Mouse (Mus musculus) forebrain, embryonic 15.5 days (tissue): Measurements from ENCODE around the gene Ebpl. TPM values are rescaled to one million over a fixed set of nuclear protein-coding genes. Genes with fewer than 3 reads are reported as not detected.

ENCODE experiments used
- ATAC-seq: fragments of 200-750 bp; cut with Nextera tagmentation; replicated peaks from 2 replicates; pipeline ENCODE4 v1.8.0; 2017; ENCODE audit warnings: mild to moderate bottlenecking, moderate TSS enrichment, moderate library complexity
- H3K27ac ChIP-seq: fragments of 300-500 bp; sonication (generic); replicated peaks from 2 replicates; pipeline ENCODE4 v1.5.1; 2015; ENCODE audit warnings: mild to moderate bottlenecking, inconsistent platforms
- H3K27me3 ChIP-seq: fragments of 300-500 bp; sonication (generic); 2 replicates; pipeline ENCODE4 v1.6.1; 2015; ENCODE audit warnings: inconsistent platforms
- H3K36me3 ChIP-seq: fragments of 300-500 bp; sonication (generic); 2 replicates; pipeline ENCODE4 v1.6.1; 2015; ENCODE audit warnings: mild to moderate bottlenecking, inconsistent platforms
- H3K4me1 ChIP-seq: fragments of 300-500 bp; sonication (generic); 2 replicates; pipeline ENCODE4 v1.6.1; 2015; ENCODE audit warnings: inconsistent platforms
- H3K4me2 ChIP-seq: fragments of 300-500 bp; sonication (generic); replicated peaks from 2 replicates; pipeline ENCODE4 v1.6.1; 2015; ENCODE audit warnings: mild to moderate bottlenecking, inconsistent platforms
- H3K4me3 ChIP-seq: fragments of 300-500 bp; sonication (generic); 2 replicates; pipeline ENCODE4 v1.5.1; 2015; ENCODE audit warnings: mild to moderate bottlenecking, inconsistent platforms
- H3K9ac ChIP-seq: fragments of 300-500 bp; sonication (generic); replicated peaks from 2 replicates; pipeline ENCODE4 v1.6.1; 2015; ENCODE audit warnings: mild to moderate bottlenecking, inconsistent platforms
- H3K9me3 ChIP-seq: fragments of 300-500 bp; sonication (generic); 2 replicates; pipeline ENCODE4 v1.6.1; 2016; ENCODE audit warnings: inconsistent platforms
- WGBS: fragments of 180-500 bp; shearing (Covaris S2); methylation state at CpG from one replicate; pipeline ENCODE4 v1.1.7; 2015; ENCODE audit warnings: mixed read lengths; 5-methylcytosine and 5-hydroxymethylcytosine counted together
- polyA plus RNA-seq: library from polyadenylated mRNA; unstranded; fragments of >200 nt; fragmentation: Nextera tagmentation; extraction: Ambion mirVana; gene quantifications from 2 replicates; pipeline ENCODE4 v1.2.1, GENCODE M21; 2015

Gene Ebpl
- polyA plus RNA-seq, 1 experiment from 2014 or later, result 11.1 TPM

DNA sequence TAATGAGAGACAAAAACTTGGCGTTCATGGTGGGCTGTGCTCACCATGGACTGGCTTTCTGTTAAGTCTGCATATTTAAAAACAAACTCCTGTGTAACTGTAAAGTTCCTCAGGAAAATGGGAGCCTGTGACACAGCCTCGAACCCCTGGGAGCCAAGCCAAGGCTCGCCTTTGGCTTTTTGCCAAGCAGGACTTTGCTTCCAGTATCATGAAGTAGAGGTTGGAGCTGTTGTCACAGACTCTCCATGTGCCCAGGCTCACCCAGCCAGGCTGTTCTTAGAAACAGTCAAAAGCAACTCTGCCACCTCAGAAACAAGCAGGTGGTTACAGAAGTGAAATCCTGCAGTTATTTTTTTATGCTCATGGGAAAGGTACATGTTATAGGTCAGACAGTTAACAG lies 69.6 kb downstream of the Ebpl start:
- no peaks in the 10 kb centered on the region for H3K27me3 ChIP-seq
- no peak overlapping the region for H3K27ac ChIP-seq
- WGBS, result 35% methylated on average over 3 of the region's 3 CpGs
- no peak overlapping the region for H3K4me3 ChIP-seq
- H3K4me2 ChIP-seq, result no peak overlapping the region
- H3K9me3 ChIP-seq, result no peaks in the 10 kb centered on the region
- H3K36me3 ChIP-seq, result no peaks in the 10 kb centered on the region
- ATAC-seq, result no peak
- no peak overlapping the region for H3K9ac ChIP-seq
- peaks cover 5% of the 10 kb centered on the region; the same call in 1 of the 2 replicates for H3K4me1 ChIP-seq

DNA sequence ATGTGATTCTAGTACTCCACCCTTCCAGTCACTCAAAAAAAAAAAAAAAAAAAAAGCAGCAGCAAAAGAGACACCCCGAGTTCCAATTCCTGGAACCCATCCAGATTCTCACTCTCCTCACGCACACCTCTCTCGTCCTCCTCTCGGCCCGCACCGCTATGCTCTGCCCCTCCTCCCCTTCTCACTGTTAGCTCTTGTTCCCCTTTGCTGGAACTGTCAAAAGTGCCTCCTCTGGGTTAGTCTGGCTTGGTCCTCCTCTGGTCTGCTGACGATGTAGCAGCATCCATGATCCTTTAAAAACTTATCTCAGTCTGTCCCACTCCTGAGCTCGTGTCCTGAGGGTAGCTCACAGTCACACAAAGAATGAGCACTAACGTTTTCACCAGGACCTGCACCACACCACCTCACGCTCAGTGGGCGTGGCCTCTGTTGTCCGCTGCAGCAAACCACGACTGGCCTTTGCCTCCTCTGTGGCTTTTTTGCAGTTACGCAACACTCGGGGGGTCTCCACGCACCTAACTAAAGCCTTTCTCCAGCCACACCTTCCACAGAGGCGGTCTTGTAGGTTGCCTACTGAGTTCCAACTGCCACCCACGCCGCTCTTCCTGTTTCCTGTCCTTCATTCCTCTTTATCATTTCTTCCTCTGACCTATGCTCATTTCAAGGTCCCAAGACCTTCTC lies 71.5 kb downstream of the Ebpl start:
- H3K27me3 ChIP-seq, result no peaks in the 10 kb centered on the region
- H3K9me3 ChIP-seq, result no peaks in the 10 kb centered on the region
- no peak overlapping the region for H3K4me3 ChIP-seq
- H3K9ac ChIP-seq, result no peak overlapping the region
- H3K27ac ChIP-seq, result no peak overlapping the region
- 69% methylated on average over 19 of the region's 19 CpGs for WGBS
- no peak overlapping the region for H3K4me2 ChIP-seq
- peaks cover 5% of the 10 kb centered on the region; the same call in 1 of the 2 replicates for H3K4me1 ChIP-seq
- H3K36me3 ChIP-seq, result no peaks in the 10 kb centered on the region
- ATAC-seq, result no peak

Other genes starting within 250 kb of the Ebpl start
- gene Sacs, start 222.0 kb downstream of the Ebpl start, polyA plus RNA-seq, result 8.1 TPM in 2 replicates
- gene Sgcg, start 101.9 kb downstream of the Ebpl start, polyA plus RNA-seq, result 0.20 TPM in 1 of 2 replicates, not detected in the other
- 0.28 and 0.33 TPM in 2 replicates for gene Arl11, start 50.7 kb downstream of the Ebpl start, polyA plus RNA-seq
- gene Kpna3, start 79.4 kb upstream of the Ebpl start, polyA plus RNA-seq, result 82.1 TPM in 2 replicates
- gene Spryd7, start 196.4 kb upstream of the Ebpl start, polyA plus RNA-seq, result 39.8 and 40.4 TPM in 2 replicates
- 65.6 and 65.8 TPM in 2 replicates for gene Trim13, start 237.8 kb upstream of the Ebpl start, polyA plus RNA-seq
- 3.1 and 4.0 TPM in 2 replicates for gene Kcnrg, start 247.0 kb upstream of the Ebpl start, polyA plus RNA-seq